Mouse (Mus musculus): ENCODE data around the gene Pogz. TPM values are rescaled to one million over a fixed set of nuclear protein-coding genes. Genes with fewer than 3 reads are reported as not detected.
"Not testable (repeated sequence)": the region's sequence is repeated elsewhere in the genome, so short reads cannot be mapped to it uniquely, and the experiment has no call there.

Pogz gene
- polyA plus RNA-seq, 1 experiment from 2014 or later, result 2.9 TPM

- Histone ChIP-seq H3K4me3 (ENCODE audit: low read depth, low read length) (no peak overlapping the region), H3K27me3 (ENCODE audit: insufficient read depth, low read length) (no peaks in the 10 kb centered on the region), H3K27ac (ENCODE audit: low read depth) (no peak overlapping the region), H3K36me3 (replicated peaks; ENCODE audit: insufficient read depth, low read length) (no peaks in the 10 kb centered on the region), H3K9ac (replicated peaks) (no peak overlapping the region), H3K4me2 (ENCODE audit: low read depth, low read length) (no peak overlapping the region), H3K9me3 (ENCODE audit: low read length) (no peaks in the 10 kb centered on the region), H3K4me1 (ENCODE audit: insufficient read depth) (peaks cover 7% of the 10 kb centered on the region; the same call in 1 of the 2 replicates)
- ATAC-seq, result no peak
- WGBS (ENCODE audit: insufficient replicate concordance), result 63% methylated on average over 3 of the region's 3 CpGs
- DNase-seq, result no peak
- no peak for TF ChIP-seq EP300 (IDR thresholded peaks at IDR 0.05; ENCODE audit: low read depth)
- TF ChIP-seq CTCF (IDR thresholded peaks at IDR 0.05; ENCODE audit: low read depth), result no peak
These were observed 85.0 kb downstream of the Pogz start for GRCm38 (mm10) chr3:94922333-94922732.

GRCm38 (mm10) chr3:94924688-94925087 is 87.3 kb downstream of the Pogz start:
- DNase-seq, result no peak
- no peak overlapping the region for H3K4me3 ChIP-seq (ENCODE audit: low read depth, low read length)
- no peak overlapping the region for H3K9ac ChIP-seq (replicated peaks)
- H3K36me3 ChIP-seq (replicated peaks; ENCODE audit: insufficient read depth, low read length), result no peaks in the 10 kb centered on the region
- no peak for ATAC-seq
- H3K4me1 ChIP-seq (ENCODE audit: insufficient read depth), result peaks cover 3% of the 10 kb centered on the region; the same call in 1 of the 2 replicates
- H3K4me2 ChIP-seq (ENCODE audit: low read depth, low read length), result no peak overlapping the region
- 41% methylated on average over 8 of the region's 8 CpGs for WGBS (ENCODE audit: insufficient replicate concordance)
- H3K27ac ChIP-seq (ENCODE audit: low read depth), result no peak overlapping the region
- no peaks in the 10 kb centered on the region for H3K9me3 ChIP-seq (ENCODE audit: low read length)
- no peak for TF ChIP-seq EP300 (IDR thresholded peaks at IDR 0.05; ENCODE audit: low read depth)
- TF ChIP-seq CTCF (IDR thresholded peaks at IDR 0.05; ENCODE audit: low read depth), result no peak
- no peaks in the 10 kb centered on the region for H3K27me3 ChIP-seq (ENCODE audit: insufficient read depth, low read length)

GRCm38 (mm10) chr3:94926301-94926736 is 89.0 kb downstream of the Pogz start:
- not testable (repeated sequence) for H3K9me3 ChIP-seq (ENCODE audit: low read length); H3K36me3 ChIP-seq (replicated peaks; ENCODE audit: insufficient read depth, low read length); DNase-seq; H3K4me3 ChIP-seq (ENCODE audit: low read depth, low read length); H3K27me3 ChIP-seq (ENCODE audit: insufficient read depth, low read length); H3K4me2 ChIP-seq (ENCODE audit: low read depth, low read length); H3K9ac ChIP-seq (replicated peaks); H3K27ac ChIP-seq (ENCODE audit: low read depth)
- H3K4me1 ChIP-seq (ENCODE audit: insufficient read depth), result peaks cover 11% of the 10 kb centered on the region; the same call in 1 of the 2 replicates
- peak; percentile 88 for TF ChIP-seq EP300 (IDR thresholded peaks at IDR 0.05; ENCODE audit: low read depth)
- WGBS (ENCODE audit: insufficient replicate concordance), result 33% methylated on average over 4 of the region's 4 CpGs
- peak; percentile 89 for ATAC-seq

- H3K9me3 ChIP-seq (ENCODE audit: low read length); DNase-seq; H3K4me2 ChIP-seq (ENCODE audit: low read depth, low read length); H3K27ac ChIP-seq (ENCODE audit: low read depth); H3K4me3 ChIP-seq (ENCODE audit: low read depth, low read length); H3K36me3 ChIP-seq (replicated peaks; ENCODE audit: insufficient read depth, low read length); H3K27me3 ChIP-seq (ENCODE audit: insufficient read depth, low read length); ATAC-seq; H3K9ac ChIP-seq (replicated peaks): not testable (repeated sequence)
- WGBS (ENCODE audit: insufficient replicate concordance), result 82% methylated on average over 4 of the region's 4 CpGs
- peaks cover 19% of the 10 kb centered on the region for H3K4me1 ChIP-seq (ENCODE audit: insufficient read depth)
These were observed 91.6 kb downstream of the Pogz start for GRCm38 (mm10) chr3:94928979-94929378.

- not testable (repeated sequence) for H3K4me3 ChIP-seq (ENCODE audit: low read depth, low read length); H3K9ac ChIP-seq (replicated peaks); DNase-seq; H3K27me3 ChIP-seq (ENCODE audit: insufficient read depth, low read length); H3K36me3 ChIP-seq (replicated peaks; ENCODE audit: insufficient read depth, low read length); H3K4me2 ChIP-seq (ENCODE audit: low read depth, low read length); ATAC-seq; H3K9me3 ChIP-seq (ENCODE audit: low read length)
- 54% methylated on average over 7 of the region's 7 CpGs for WGBS (ENCODE audit: insufficient replicate concordance)
- peak overlapping the region; percentile 55 for H3K27ac ChIP-seq (ENCODE audit: low read depth)
- H3K4me1 ChIP-seq (ENCODE audit: insufficient read depth), result peaks cover 20% of the 10 kb centered on the region
These were observed 93.3 kb downstream of the Pogz start for GRCm38 (mm10) chr3:94930386-94931266.

GRCm38 (mm10) chr3:94931427-94932082 is 94.2 kb downstream of the Pogz start:
- peak overlapping the region; percentile 29; the same call in 1 of the 2 replicates for H3K27ac ChIP-seq (ENCODE audit: low read depth)
- DNase-seq; ATAC-seq; H3K9me3 ChIP-seq (ENCODE audit: low read length); H3K4me2 ChIP-seq (ENCODE audit: low read depth, low read length); H3K36me3 ChIP-seq (replicated peaks; ENCODE audit: insufficient read depth, low read length); H3K27me3 ChIP-seq (ENCODE audit: insufficient read depth, low read length); H3K4me3 ChIP-seq (ENCODE audit: low read depth, low read length); H3K9ac ChIP-seq (replicated peaks): not testable (repeated sequence)
- 60% methylated on average over 10 of the region's 10 CpGs for WGBS (ENCODE audit: insufficient replicate concordance)
- peak; percentile 34; the same call in 1 of the 2 replicates for TF ChIP-seq EP300 (IDR thresholded peaks at IDR 0.05; ENCODE audit: low read depth)
- peaks cover 23% of the 10 kb centered on the region for H3K4me1 ChIP-seq (ENCODE audit: insufficient read depth)

Other genes with a start within 250 kb of the Pogz start
- gene Gm10972, start 194.5 kb upstream of the Pogz start, polyA plus RNA-seq (2015; fragmentation: Nextera tagmentation; extraction: Ambion mirVana), result not detected in 2 replicates
- gene Tuft1, start 178.7 kb upstream of the Pogz start, polyA plus RNA-seq (2015; fragmentation: Nextera tagmentation; extraction: Ambion mirVana), result 7.5 and 8.1 TPM in 2 replicates
- gene Selenbp2, start 144.0 kb upstream of the Pogz start, polyA plus RNA-seq (2015; fragmentation: Nextera tagmentation; extraction: Ambion mirVana), result 35.1 and 39.9 TPM in 2 replicates
- gene Cgn, start 51.1 kb upstream of the Pogz start, polyA plus RNA-seq (2015; fragmentation: Nextera tagmentation; extraction: Ambion mirVana), result 8.7 and 9.5 TPM in 2 replicates
- gene Psmb4, start 49.4 kb downstream of the Pogz start, polyA plus RNA-seq (2015; fragmentation: Nextera tagmentation; extraction: Ambion mirVana), result 172 and 174 TPM in 2 replicates
- 129 and 135 TPM in 2 replicates for gene Selenbp1, start 95.5 kb downstream of the Pogz start, polyA plus RNA-seq (2015; fragmentation: Nextera tagmentation; extraction: Ambion mirVana)
- 1.1 and 1.2 TPM in 2 replicates for gene Rfx5, start 116.5 kb downstream of the Pogz start, polyA plus RNA-seq (2015; fragmentation: Nextera tagmentation; extraction: Ambion mirVana)
- gene Pi4kb, start 137.2 kb downstream of the Pogz start, polyA plus RNA-seq (2015; fragmentation: Nextera tagmentation; extraction: Ambion mirVana), result 5.4 and 6.5 TPM in 2 replicates
- 3.7 and 5.3 TPM in 2 replicates for gene Zfp687, start 177.9 kb downstream of the Pogz start, polyA plus RNA-seq (2015; fragmentation: Nextera tagmentation; extraction: Ambion mirVana)
- 142 and 143 TPM in 2 replicates for gene Psmd4, start 205.0 kb downstream of the Pogz start, polyA plus RNA-seq (2015; fragmentation: Nextera tagmentation; extraction: Ambion mirVana)